Mouse (Mus musculus): ENCODE results near the gene Kmt5c.

Gene Kmt5c

DNA sequence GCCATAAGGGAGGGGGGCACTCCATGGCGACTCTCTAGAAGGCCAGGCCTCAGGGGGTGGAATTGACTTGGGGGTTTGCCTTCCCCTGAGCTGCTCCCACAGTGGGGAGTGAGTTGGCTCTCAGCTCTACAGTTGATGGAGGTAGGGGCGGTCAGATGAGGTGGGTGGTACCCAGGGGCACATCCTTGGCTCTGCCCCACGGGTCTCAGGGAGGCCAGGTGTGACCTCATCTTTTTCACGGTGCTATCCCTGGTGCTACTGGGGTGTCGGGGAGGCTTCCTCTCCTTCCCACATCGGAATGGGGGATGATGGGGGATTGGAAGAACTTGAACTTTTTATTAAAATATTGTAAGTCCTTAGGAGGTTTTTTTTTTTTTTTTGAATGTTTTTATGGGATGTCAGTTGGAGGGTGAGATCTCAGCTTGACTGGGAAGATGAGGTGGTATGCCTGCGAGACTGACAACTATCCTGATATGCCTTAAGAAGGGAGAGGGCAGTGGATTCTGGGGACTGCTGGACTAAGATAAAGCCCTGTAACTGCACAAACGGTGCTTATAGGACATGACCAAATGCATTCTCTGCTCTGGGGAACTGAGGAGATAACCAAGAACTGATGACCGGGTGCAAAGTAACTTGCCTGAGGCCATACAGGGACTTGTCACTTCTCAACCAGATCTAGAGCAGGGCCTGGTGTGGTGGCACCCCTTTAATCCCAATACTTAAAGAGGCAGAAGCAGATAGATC, 7.4 kb downstream of the Kmt5c start:
- DNase-seq = no peak

DNA sequence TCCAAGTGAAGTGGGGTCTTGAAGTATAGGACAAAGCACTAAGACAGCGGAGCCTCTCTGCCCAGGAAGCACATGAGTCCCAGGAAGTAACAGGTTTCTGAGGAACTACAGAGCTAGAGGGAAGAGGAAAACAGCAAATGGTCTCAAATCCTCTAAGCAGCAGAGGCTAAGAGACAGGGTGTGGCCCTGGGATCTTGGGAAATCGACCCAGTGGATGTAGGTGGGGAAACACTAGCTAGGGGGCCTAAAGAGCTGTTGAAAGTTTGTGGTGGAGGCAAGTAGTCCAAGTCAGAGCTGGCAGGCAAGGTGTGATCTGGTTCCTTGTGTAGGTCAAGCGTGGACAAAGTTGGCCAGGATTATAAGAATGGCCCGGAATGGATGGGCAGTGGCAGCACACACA, 8.4 kb downstream of the Kmt5c start:
- DNase-seq = no peak

DNA sequence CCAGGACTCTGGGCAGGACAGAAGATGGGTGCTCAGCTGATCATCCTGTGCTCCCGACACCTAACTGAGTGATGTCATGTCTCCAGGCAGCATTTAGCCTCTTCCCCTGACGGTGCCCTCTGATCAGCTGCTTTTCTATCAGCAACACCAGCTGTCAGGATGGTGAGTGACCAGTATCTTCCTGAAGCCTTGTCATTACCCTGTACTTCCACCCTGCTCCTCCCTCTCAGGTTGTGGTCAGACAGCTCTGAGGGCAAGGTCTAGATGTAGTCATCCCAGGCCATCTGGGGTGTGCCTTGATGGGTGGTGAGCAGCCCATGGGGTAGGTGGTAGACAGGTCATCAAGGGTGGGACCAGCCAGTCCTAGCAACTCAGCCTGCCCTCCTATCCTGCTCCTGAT, 9.3 kb downstream of the Kmt5c start:
- no peak for DNase-seq

DNA sequence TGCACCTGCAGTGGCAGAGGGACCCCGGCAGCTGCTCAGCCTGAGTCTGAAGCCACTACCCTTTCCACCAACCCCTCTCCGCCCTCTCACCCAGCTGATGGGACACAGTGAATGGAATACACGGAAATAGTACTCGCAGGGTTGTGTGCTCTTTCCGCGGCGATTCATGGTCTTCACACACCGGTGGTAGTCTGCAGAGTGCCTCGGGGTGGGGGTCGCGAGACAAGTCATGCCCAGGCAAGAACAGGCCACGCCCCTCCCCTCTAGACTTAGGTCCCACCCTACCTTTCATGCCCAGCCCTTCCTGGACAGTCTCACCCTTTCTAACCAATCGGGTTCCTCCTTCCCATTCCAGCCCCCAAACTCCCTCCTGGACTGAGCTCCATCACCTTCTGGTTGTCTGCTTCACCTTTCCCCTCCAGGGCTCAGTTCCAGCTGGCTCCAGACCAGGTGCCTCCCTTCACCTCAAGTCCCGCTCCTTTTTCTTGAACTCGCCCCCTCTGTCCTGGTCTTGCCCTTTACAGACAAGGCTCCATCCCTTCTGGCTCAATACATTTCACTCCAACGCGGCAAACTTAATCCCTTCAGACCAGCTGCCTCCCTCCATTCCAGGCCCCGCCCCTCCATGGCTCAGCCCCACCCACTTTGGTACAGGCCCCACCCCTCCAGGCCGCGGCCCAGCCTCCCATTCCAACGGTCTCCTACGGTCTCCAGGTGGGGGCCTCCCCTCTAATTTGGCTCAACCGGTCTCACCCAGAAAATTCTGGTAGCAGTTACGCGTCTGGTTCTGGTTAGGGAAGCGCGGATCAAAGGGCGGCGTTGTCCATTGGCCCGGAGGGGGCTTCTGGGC, 12.3 kb downstream of the Kmt5c start:
- DNase-seq = peak; percentile 16

DNA sequence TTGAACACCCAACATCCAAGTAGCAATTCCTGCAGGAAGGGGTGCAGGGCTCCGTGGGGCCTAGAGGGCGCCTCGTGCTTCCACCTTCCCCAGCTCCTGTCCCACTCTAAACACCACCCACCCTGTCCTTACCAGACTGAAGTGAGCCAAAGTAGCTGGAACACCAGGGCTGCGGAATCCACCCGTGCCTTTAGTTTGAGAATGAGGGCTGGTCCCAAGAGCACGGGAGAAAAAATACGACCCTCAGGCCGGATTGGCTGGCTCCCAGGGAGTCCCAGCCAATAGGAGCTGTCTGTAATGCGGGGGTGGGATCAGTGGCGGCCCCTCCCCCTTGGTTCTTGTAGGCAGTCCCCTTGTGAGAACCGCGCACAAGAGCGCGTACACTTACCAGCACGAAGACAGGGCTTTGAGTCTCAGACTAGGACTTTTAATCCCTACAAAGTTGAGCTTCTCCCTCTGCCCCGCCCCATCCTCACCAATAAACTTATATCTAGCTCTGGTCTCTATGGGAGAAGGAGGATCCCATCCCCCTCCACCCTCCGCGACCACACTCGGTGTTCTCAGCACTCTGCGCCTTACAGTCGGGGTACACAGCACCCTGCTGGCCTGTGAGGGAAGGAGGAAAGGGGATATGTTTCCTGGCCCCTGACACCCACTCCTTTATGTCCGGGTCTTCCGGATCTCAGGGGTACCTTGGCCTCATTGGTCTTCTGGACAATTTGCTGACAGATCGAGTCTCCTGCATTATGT, 13.1 kb downstream of the Kmt5c start, which contains the start of gene Cox6b2:
Gene Cox6b2 (minus strand): TSS at position 274 of the 750 bp plus-strand sequence.
- peak; percentile 35 for DNase-seq

DNA sequence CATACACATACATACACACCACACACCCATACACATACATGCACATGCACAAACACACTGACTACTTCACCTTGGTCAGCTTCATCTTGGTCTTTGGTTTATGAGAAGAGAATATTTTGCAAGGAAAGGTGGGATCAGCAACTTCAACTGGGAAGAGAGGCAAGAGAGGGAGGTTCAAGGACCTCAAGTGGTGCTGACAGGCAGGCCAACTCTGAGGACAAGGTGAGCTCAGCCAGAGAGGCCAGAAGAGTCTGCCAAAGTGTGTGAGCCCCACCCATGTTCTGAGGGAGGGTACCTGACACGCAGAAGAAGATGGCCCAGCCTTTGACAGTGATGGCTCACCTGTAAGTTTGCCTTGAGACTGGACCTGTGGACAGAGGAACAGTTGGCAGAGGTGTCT, 19.8 kb downstream of the Kmt5c start:
- no peak for DNase-seq

DNA sequence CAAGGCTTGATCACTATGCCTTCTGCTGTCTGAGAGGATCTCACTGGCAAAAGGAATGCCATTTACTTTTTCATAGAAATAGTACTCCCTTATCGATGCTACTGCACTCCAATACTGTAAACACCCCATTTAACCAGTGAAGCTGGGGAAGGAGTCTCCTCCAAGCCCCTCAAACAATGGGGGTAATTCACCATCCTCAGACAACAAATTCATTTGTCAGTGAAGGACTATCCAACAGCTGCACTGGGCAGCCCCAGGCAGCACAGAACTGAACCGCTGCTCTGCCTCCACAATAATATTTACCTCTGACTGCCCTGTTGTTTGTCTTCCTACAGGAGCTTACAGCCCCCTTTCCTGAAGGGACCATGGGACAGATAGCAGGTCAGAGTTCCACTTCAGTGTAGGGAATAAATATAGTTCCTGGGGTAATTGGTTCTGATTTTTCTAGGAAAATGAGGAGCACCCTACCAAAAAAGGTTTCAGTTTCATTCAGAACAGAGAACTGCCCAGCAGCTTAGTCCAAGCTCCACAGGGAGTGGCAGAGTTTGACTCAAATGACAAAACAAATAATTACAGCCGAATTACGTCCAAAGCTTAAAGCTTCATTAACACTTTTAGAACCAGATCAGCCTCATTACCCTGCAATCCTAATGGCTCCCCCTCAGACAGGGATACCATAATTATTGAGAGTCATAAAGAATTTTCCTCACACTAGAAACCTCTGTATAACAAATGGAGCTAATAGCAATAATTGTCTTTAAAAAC, 25.2 kb downstream of the Kmt5c start:
- DNase-seq = no peak

DNA sequence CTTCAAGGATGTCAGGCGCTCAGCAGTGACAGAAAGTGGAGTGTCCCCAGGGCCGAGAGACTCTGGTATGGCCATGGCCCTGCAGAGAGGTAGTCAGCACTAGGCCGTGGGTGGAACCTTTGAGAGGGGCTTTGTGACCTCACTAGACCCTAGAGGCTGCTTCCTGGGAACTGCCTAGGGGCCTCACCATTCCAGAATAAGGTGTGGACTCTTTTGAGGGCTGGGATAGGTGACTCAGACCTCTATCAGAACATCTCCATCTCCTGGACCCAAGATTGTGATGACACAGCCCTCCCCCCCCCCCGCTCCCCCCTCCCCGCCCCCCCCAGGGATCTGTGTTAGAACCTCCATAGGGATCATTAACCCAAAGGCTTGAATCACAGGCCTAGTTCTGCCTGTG, 31.3 kb downstream of the Kmt5c start, which contains the start of gene Fam71e2:
Gene Fam71e2 (minus strand): TSS at position 101 of the 400 bp plus-strand sequence.
- DNase-seq = no peak

DNA sequence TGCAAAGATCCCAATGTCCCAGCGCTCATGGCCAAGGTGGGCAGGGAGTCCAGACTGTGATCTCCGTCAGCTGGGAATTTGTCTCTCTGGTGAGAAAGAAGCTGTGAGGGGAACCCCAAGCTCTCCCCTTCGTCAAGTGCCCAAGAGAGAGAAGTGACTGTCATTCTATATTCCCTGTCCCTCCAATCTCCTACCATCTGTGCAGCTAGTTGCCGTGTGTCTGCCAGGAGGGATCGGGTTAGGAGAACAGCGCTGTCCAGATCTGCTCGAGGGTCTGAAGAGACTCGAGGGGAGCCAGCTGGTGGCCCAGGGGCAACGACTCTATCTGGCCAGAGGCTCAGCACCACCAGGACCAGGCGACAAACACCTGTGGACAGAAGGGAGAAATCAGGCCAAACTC, 36.2 kb downstream of the Kmt5c start:
- DNase-seq = no peak

DNA sequence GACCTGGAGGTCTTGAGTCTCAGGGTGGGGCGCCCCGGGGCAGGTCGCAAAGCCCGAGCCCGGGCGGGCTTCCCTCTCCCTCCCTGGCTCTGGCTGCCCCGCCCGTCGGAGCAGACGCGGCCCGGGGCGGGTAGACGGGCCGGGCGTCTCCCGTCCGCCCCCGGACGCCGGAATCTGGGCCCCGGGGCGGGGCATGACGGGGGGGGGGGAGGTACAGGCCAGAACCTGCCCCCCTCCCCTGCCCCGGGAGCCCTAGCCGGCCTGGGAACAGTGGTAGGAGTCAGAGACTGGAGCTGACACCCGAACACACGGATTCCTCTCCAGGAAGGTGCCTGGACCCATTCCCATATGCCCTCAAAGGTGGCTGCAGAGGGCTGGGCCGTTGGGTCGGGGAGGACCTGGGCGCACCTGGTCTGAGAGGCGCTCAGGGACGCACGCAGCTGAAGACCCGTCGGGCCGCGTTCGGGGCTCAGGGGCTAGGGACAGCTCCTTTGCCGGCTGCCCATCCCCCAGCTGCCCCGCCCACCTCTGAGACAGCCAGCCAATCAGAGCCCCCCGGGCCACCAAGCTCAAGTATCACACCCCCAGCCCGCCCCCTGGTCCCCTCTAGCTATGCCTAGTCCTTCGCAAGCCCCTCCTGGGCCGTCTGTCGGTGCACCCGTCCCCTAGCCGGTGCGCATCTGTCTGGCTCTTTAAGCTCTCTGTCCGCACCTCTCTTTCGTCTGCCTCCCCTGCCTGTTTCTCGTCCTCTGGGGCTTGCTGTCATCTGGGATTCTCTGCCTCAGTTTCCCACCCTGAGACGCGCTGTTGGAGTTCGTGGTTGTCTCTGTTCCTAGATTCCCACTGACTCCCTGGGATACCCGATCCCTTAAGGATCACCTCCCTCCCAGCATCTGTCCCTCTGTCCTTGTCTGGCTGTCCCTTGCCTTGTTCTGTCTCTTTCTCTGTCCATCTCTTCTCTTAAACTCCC, 37.2 kb downstream of the Kmt5c start:
- no peak for DNase-seq

DNA sequence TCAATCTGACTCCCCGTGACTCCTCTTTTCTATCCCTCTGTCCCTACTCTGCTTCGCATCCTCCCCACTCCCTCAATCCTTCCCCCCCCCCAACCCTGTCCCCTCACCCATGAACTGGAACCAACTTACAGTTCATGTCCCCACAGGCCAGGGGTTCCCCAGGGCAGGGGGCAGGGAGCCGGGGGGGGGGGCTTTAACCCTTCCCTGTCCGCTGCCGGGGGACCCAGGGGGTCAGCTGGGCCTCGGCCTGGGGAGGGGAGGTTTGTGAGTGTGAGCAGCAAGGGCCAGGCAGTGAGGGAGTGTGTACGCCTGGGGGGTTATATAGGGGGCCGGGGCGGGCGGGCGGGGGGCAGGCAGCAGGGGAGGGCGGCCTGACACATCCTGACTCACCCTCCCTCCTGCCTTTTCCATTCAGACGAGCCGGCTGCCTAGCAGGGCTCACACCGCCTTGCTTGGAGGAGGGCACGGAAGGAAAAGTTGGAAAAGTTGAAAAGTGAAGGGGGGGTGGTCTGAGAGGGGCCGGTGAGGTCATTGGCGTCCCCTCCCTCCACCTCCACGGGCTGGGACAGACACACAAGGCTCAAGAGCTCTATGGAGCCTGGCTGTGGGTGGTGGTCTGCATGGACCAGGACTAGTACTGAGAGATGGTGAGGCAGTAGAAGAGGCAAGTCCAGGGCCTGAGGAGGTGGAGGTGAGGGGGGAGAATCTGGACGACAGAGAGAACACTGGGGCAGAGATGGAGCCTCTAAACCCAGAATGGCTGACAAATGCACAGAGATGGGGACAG, 38.1 kb downstream of the Kmt5c start:
- no peak for DNase-seq

DNA sequence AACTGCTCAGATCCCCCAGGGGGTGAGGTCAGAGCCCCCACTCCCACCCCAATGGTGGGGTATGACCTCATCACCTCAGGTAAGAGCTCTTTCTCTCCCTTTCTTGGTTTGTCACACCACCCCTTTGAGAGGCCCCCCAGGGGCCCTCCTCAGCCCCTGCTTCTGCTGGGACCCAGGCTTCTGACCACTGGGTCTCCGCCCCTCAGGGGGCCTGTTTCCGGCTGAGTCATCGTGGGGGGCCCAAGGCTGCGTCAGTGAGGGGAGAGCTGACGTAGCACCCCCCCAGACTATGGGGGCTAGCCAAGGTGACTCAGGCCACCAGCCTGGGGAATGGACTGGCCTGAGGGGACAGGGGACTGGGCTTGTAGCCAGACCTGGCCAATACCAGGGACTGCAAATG, 40.0 kb downstream of the Kmt5c start:
- DNase-seq = no peak

DNA sequence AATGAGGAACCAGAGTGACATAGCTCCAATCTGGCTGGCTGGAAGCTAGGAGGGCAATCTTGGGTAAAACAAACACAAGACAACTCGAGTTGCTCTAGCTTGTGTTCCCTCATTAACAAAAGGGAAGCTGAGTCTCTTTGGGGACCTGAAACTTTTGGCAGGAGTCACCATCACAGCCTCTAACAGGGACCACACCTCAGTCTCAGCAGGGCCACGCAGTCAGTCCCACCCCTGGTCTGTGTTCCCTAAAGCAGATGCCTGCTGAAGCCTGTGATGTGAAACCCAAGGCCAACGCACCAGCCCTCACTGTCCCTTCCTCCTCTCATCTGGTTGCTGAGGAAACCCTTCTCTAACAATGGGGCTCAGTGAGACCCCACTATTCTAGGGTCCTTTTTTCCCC, 42.2 kb downstream of the Kmt5c start:
- no peak for DNase-seq

DNA sequence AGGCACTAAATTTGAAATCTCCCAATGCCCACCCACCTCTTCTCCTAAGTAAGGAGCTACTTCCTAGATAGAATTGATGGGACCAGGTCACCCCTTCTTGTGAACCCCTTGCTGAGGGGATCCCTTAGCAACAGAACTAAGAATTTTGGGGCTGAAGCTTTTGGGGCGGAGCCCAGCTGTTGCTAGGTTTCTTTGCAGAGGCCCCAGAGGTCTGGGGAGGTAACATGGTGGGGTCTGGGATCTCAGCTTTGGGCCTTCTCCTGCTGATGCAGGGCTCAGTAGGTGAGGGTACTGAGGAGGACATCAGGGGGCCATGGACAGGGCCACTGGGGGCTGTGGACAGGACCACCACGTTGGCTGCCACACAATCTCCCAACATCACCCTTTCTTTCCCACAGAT, 42.8 kb downstream of the Kmt5c start, which contains the start of the genes Il11 and Tmem190:
Gene Il11 (minus strand): TSS at position 101 of the 400 bp plus-strand sequence.
Gene Tmem190 (plus strand): TSS at position 179 of the 400 bp plus-strand sequence.
- DNase-seq = no peak

DNA sequence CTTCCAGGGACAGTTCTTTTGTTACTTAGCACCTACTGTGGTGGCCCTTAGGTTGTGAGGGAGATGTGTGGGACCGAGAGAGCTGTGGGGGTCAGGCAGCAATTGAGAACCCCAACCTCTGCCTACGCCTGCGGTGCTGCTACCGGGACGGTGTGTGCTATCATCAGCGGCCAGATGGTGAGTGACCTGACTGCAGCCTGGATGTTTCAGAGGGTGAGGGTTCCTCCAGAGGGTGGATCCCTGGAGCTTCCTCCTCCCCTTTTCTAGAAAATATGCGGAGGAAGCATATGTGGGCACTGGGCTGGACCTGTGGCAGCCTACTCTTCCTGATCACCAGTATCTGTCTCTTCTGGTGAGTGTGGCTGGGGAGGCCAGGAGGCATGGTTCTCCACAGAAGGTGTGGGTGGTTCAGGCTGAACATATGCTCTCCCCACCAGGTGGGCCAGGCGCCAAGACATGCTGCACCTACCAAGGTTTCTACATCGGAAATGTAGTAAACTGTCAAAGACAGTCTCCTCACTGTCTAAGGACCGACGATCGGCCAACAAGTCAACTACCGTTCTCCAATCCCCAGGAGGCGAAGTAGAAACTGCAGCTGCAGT, 43.9 kb downstream of the Kmt5c start:
- peak; percentile 82 for DNase-seq

DNA sequence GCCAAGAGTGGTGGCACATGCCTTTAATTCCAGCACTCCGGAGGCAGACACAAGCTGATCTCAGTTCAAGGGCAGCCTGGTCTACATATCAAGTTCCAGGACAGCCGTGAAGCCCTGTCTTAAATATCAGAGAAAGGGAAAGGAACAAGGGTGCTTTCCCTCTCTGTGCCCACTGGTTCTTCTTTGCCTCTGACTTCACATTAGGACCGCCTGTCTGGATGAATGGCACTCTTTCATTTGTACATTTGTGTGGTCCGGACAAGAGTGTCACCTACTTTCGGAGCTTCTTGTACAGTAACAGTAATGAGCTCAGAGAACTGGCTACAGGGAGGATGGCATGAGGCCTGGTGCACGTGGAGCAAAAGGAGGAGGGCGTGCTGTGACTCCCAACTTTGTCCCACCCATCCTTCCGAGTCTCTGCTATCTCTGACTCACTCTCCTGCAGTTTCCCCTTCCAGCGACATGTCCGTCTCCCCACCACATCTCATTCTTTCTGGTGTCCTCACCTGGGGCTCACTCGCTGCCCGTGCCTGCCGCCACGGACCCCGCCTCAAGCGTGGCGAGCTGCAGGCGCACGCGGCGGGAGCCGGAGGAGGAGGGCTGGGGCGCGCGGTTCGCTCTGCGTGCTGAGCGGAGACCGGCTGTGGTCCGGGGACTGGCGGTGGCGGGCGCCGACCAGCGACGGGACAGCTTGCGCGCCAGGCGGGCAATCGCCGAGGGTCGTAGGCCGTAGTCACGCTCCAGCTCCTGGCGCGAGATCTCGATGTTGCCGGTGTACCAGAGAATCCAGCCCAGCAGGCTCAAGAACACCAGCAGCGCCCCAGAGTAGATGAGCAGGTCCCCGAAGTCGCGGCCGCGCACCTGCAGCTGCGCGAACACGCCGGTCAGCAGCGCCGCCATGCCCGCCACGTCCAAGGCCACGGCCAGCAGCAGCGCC, 48.9 kb downstream of the Kmt5c start:
- peak; percentile 63 for DNase-seq

DNA sequence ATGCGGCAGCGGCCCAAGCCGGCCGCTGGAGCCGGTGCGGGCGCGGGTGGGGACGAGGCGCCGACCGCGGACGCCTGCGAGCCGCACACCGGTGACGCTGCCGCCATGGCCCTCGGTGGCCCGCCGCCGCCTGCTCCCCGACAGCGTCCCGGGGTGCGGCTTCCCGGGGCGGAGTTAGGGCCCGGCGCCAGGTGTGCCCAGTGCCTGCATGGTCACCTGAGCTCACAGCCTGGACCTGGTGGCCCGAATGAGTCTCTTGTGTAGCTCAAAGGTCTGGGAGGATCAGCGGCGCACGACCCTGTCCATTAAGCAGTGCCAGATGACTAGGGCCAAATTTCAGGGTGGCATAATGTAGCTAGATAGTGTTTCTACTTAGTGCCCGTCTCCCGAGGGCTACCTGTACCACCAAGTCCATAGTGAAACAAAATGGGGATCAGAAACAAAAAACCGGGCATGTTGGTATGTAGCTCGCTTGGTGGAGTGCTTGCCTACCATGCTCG, 49.6 kb downstream of the Kmt5c start, which contains the start of gene Tmem238:
Gene Tmem238 (minus strand): TSS at position 221 of the 500 bp plus-strand sequence.
- DNase-seq = peak; percentile 80
